Mouse (Mus musculus) neural tube, embryonic 10.5 days (tissue): ENCODE data around the gene Tmem168.

Source experiments
- DNase-seq: peaks from one replicate; pipeline ENCODE4 v3.0.0-alpha.2; 2017; ENCODE audit warnings: low spot score; ENCODE audit errors: extremely low spot score

Tmem168 gene

GRCm38 (mm10) chr6:13607621-13608493 lies at the start of gene Tmem168:
Tmem168 (minus strand) TSS chr6:13608100.
- peak; percentile 96 for DNase-seq

GRCm38 (mm10) chr6:13654081-13654480 lies 46.2 kb upstream of the Tmem168 start:
- no peak for DNase-seq

GRCm38 (mm10) chr6:13652284-13652683 lies 44.4 kb upstream of the Tmem168 start:
- no peak for DNase-seq

GRCm38 (mm10) chr6:13650854-13651253 lies 43.0 kb upstream of the Tmem168 start:
- no peak for DNase-seq

- no peak for DNase-seq
Measured at GRCm38 (mm10) chr6:13648305-13648704, 40.4 kb upstream of the Tmem168 start.

GRCm38 (mm10) chr6:13636582-13636989 lies 28.7 kb upstream of the Tmem168 start:
- DNase-seq = no peak

- no peak for DNase-seq
Measured at GRCm38 (mm10) chr6:13632571-13632970, 24.7 kb upstream of the Tmem168 start.

GRCm38 (mm10) chr6:13630607-13631006 lies 22.7 kb upstream of the Tmem168 start:
- no peak for DNase-seq

GRCm38 (mm10) chr6:13619618-13620017 lies 11.7 kb upstream of the Tmem168 start:
- DNase-seq = no peak

- DNase-seq = no peak
Measured at GRCm38 (mm10) chr6:13617110-13617509, 9.2 kb upstream of the Tmem168 start.

GRCm38 (mm10) chr6:13614568-13614967 lies 6.7 kb upstream of the Tmem168 start:
- no peak for DNase-seq

GRCm38 (mm10) chr6:13613671-13614070 lies 5.8 kb upstream of the Tmem168 start:
- DNase-seq = no peak

GRCm38 (mm10) chr6:13610869-13611268 lies 3.0 kb upstream of the Tmem168 start:
- no peak for DNase-seq

GRCm38 (mm10) chr6:13609353-13610140 lies 1.6 kb upstream of the Tmem168 start:
- no peak for DNase-seq

GRCm38 (mm10) chr6:13606921-13607620 lies 829 bp downstream of the Tmem168 start:
- DNase-seq = no peak

- no peak for DNase-seq
Measured at GRCm38 (mm10) chr6:13606394-13606793, 1.5 kb downstream of the Tmem168 start.

GRCm38 (mm10) chr6:13603134-13603533 lies 4.8 kb downstream of the Tmem168 start:
- no peak for DNase-seq

- DNase-seq = no peak
Measured at GRCm38 (mm10) chr6:13601587-13601986, 6.3 kb downstream of the Tmem168 start.

- no peak for DNase-seq
Measured at GRCm38 (mm10) chr6:13598239-13598923, 9.5 kb downstream of the Tmem168 start.

GRCm38 (mm10) chr6:13592729-13593345 lies 15.1 kb downstream of the Tmem168 start:
- no peak for DNase-seq

GRCm38 (mm10) chr6:13586560-13586959 lies 21.3 kb downstream of the Tmem168 start:
- DNase-seq = no peak
